Mouse (Mus musculus): ENCODE measurements around the gene Utp20. TPM values are rescaled to one million over a fixed set of nuclear protein-coding genes. Genes with fewer than 3 reads are reported as not detected.

Gene Utp20
- 13.7 and 16.0 TPM in 2 replicates for polyA plus RNA-seq (2015; fragmentation: Nextera tagmentation; extraction: Ambion mirVana)

DNA sequence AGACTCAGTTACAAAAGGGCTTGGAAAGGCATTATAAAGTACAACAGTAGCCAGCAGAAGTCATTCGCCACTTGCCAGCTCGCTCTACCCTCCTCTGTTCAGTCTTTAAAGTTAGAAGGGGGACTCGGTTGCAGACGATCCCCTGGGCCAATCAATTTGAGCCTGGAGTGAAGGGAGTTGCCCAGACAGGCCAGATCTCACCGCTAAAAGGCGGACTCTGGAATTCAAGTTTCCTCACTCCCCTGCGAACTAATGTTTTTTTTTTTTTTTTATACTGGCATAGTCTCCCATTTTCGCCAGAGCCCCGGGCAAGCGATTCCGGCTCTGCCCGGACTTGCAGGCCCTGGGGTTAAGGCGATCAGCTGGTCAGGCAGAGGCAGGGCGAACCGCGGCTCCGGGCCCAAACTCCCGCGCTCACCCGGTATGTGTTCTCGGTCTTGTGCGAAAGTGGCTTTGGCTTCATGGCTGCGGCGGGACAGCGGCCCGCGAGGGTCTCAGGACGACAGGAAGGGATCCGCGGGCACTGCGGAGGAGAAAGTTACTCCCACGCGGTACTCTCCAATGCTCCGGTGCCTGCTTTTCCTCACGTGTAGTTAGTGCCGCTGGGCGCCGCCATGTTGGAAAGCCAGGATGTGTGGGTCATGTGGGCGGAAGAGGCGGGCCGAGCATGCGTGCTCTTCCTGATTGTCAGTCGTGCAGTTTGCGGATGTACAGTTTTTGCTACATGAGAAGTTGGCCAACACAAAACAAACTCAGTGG, at the start of gene Utp20:
TSS of gene Utp20 (minus strand) at position 617 of the 759 bp plus-strand sequence.
- H3K27me3 ChIP-seq (replicated peaks): no peaks in the 10 kb centered on the region
- no peaks in the 10 kb centered on the region for H3K9me3 ChIP-seq
- H3K4me3 ChIP-seq (replicated peaks): peak within 1 kb of the TSS; percentile 96
- under 1% methylated on average over 44 of the region's 44 CpGs for WGBS
- peak; percentile 96 for ATAC-seq (ENCODE audit: insufficient read depth, low FRiP score, low read depth)
- H3K27ac ChIP-seq: peak within 1 kb of the TSS; percentile 51; the same call in 1 of the 2 replicates
- H3K4me2 ChIP-seq: peak within 1 kb of the TSS; percentile 71
- no peaks in the 10 kb centered on the region for H3K4me1 ChIP-seq
- peak within 1 kb of the TSS; percentile 66 for H3K9ac ChIP-seq
- 0 out of 2 replicates have a peak, but pooled peaks cover 2% of the 10 kb centered on the region for H3K36me3 ChIP-seq

DNA sequence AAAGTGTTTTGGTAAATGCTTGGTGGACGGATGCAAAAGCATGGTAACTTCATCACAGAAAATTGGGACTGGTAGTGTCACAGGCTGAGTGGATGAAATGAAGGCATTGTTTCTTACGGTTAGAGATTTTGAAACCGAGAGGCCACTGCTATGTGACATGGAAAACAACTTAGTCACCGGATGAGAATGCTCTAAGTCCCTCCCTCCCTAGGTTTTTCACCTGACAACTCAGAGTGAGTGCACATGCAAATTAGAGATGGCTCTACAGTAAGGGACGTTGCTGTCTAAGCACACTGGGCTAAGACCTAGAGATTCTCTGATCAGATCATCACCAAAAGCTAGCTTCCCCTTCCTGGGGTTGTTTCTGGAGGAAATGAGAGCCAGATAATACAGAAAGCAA, 48.3 kb upstream of the Utp20 start:
- ATAC-seq (ENCODE audit: insufficient read depth, low FRiP score, low read depth): no peak
- Histone ChIP-seq H3K4me2 (no peak overlapping the region), H3K27ac (no peak overlapping the region), H3K27me3 (replicated peaks) (no peaks in the 10 kb centered on the region), H3K4me1 (no peaks in the 10 kb centered on the region), H3K36me3 (no peaks in the 10 kb centered on the region), H3K9ac (no peak overlapping the region), H3K4me3 (replicated peaks) (no peak overlapping the region), H3K9me3 (no peaks in the 10 kb centered on the region)
- WGBS: 60% methylated on average over 5 of the region's 5 CpGs

- H3K27ac ChIP-seq: no peak overlapping the region
- no peak overlapping the region for H3K9ac ChIP-seq
- H3K36me3 ChIP-seq: no peaks in the 10 kb centered on the region
- no peaks in the 10 kb centered on the region for H3K27me3 ChIP-seq (replicated peaks)
- 61% methylated on average over 2 of the region's 2 CpGs for WGBS
- H3K4me1 ChIP-seq: no peaks in the 10 kb centered on the region
- no peak overlapping the region for H3K4me3 ChIP-seq (replicated peaks)
- H3K9me3 ChIP-seq: no peaks in the 10 kb centered on the region
- H3K4me2 ChIP-seq: no peak overlapping the region
- ATAC-seq (ENCODE audit: insufficient read depth, low FRiP score, low read depth): no peak
Observed at GRCm38 (mm10) chr10:88866017-88866416, 39.4 kb upstream of the Utp20 start.

- no peak for ATAC-seq (ENCODE audit: insufficient read depth, low FRiP score, low read depth)
- Histone ChIP-seq H3K4me1 (no peaks in the 10 kb centered on the region), H3K4me2 (no peak overlapping the region), H3K9me3 (no peaks in the 10 kb centered on the region), H3K4me3 (replicated peaks) (no peak overlapping the region), H3K27ac (no peak overlapping the region), H3K36me3 (no peaks in the 10 kb centered on the region), H3K27me3 (replicated peaks) (no peaks in the 10 kb centered on the region), H3K9ac (no peak overlapping the region)
- WGBS: 84% methylated on average over 5 of the region's 5 CpGs
Observed at GRCm38 (mm10) chr10:88862293-88862692, 35.7 kb upstream of the Utp20 start.

DNA sequence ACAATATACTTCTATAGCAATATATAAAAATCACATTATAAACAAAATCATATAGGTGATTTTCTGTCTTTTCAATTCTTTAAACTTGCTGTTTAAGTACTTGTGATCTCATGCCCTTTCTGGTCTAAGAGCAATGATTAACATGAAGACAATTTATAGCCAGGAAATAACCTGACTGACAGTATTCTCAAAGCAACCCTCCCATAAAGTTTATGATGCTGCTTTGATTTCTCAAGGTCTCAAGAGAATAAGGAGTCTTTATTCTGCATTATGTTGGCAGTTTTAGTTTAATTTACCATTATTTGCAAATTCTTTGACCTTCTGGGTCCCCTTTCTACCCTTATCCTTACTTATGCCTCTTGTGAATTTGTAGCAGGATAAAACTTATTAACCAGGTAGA, 34.8 kb upstream of the Utp20 start:
- Histone ChIP-seq H3K36me3 (no peaks in the 10 kb centered on the region), H3K4me3 (replicated peaks) (no peak overlapping the region), H3K27ac (no peak overlapping the region), H3K4me2 (no peak overlapping the region), H3K4me1 (no peaks in the 10 kb centered on the region), H3K9me3 (no peaks in the 10 kb centered on the region), H3K9ac (no peak overlapping the region), H3K27me3 (replicated peaks) (no peaks in the 10 kb centered on the region)
- no peak for ATAC-seq (ENCODE audit: insufficient read depth, low FRiP score, low read depth)

DNA sequence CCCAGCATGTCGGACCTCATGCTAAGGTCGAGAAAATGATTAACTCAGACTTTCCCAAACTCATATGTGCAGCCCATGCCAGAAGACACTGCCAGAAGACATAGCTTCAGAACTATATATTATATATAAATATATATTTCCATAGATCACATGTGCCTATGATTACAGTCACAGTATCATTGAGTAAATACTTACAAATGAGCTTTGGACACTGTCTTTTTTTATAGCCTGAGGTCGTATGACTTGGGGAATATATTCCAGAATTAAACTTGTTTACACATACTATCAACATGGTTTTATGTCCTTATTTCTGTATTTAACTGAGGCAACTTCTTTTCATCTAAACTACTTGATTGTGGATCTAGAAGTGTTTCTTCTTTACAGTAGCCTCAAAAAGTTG, 34.3 kb upstream of the Utp20 start:
- Histone ChIP-seq H3K9ac (no peak overlapping the region), H3K27me3 (replicated peaks) (no peaks in the 10 kb centered on the region), H3K4me2 (no peak overlapping the region), H3K4me3 (replicated peaks) (no peak overlapping the region), H3K9me3 (no peaks in the 10 kb centered on the region), H3K27ac (no peak overlapping the region), H3K36me3 (no peaks in the 10 kb centered on the region), H3K4me1 (no peaks in the 10 kb centered on the region)
- WGBS: 64% methylated on average over 3 of the region's 3 CpGs
- ATAC-seq (ENCODE audit: insufficient read depth, low FRiP score, low read depth): no peak

DNA sequence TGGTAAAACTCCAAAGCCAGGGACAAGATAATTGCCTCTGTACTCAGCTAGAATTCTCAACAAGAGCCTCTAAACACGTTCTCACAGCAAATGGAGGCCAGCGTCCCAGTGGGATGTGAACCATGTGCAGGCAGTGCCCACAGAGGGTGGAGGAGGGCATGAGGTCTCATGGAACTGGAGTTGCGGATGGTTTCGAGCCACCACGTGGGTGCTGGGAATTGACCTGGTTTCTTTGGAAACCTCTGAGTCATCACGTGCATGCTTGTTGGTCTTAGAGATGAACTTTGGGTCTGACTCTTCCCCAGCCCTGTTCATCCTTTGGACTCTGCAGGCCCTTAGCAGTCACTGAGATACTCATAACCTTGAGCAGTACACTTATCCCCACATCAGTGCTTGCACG, 26.7 kb upstream of the Utp20 start:
- Histone ChIP-seq H3K4me1 (no peaks in the 10 kb centered on the region), H3K9me3 (no peaks in the 10 kb centered on the region), H3K27me3 (replicated peaks) (no peaks in the 10 kb centered on the region), H3K27ac (no peak overlapping the region), H3K9ac (no peak overlapping the region), H3K36me3 (no peaks in the 10 kb centered on the region), H3K4me2 (no peak overlapping the region), H3K4me3 (replicated peaks) (no peak overlapping the region)
- ATAC-seq (ENCODE audit: insufficient read depth, low FRiP score, low read depth): no peak
- 83% methylated on average over 7 of the region's 7 CpGs for WGBS

DNA sequence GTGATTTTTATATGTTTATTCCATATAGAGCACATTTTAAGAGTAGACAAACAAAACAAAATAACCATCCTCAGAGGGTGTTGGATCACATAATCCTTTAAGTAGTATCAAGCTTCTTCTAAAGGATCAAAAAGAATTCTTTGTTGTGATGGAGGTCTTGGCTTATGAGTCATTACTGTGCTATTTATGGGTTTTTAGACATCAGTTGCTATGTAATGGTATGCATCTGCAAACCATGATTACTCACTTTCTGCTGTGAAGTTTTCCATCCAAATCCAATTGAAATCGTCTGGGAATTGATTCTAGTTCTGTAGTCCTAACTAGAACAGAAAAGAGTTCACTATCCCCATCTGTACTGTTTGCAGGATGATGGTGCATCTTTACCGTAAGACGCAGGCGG, 23.4 kb upstream of the Utp20 start:
- H3K36me3 ChIP-seq: no peaks in the 10 kb centered on the region
- H3K27me3 ChIP-seq (replicated peaks): no peaks in the 10 kb centered on the region
- 82% methylated on average over 4 of the region's 4 CpGs for WGBS
- H3K9me3 ChIP-seq: no peaks in the 10 kb centered on the region
- ATAC-seq (ENCODE audit: insufficient read depth, low FRiP score, low read depth): no peak
- no peak overlapping the region for H3K4me2 ChIP-seq
- no peaks in the 10 kb centered on the region for H3K4me1 ChIP-seq
- no peak overlapping the region for H3K4me3 ChIP-seq (replicated peaks)
- H3K9ac ChIP-seq: no peak overlapping the region
- no peak overlapping the region for H3K27ac ChIP-seq

GRCm38 (mm10) chr10:88848876-88849476, 22.4 kb upstream of the Utp20 start:
- Histone ChIP-seq H3K36me3 (no peaks in the 10 kb centered on the region), H3K27me3 (replicated peaks) (no peaks in the 10 kb centered on the region), H3K4me1 (no peaks in the 10 kb centered on the region), H3K4me3 (replicated peaks) (no peak overlapping the region), H3K9ac (no peak overlapping the region), H3K9me3 (no peaks in the 10 kb centered on the region), H3K27ac (no peak overlapping the region), H3K4me2 (no peak overlapping the region)
- ATAC-seq (ENCODE audit: insufficient read depth, low FRiP score, low read depth): no peak
- WGBS: 47% methylated on average over 7 of the region's 7 CpGs

GRCm38 (mm10) chr10:88834227-88834626, 7.6 kb upstream of the Utp20 start:
- WGBS: 69% methylated on average over 2 of the region's 2 CpGs
- Histone ChIP-seq H3K4me2 (no peak overlapping the region), H3K4me1 (no peaks in the 10 kb centered on the region), H3K27me3 (replicated peaks) (no peaks in the 10 kb centered on the region), H3K27ac (no peak overlapping the region), H3K9me3 (no peaks in the 10 kb centered on the region), H3K4me3 (replicated peaks) (no peak overlapping the region), H3K9ac (no peak overlapping the region), H3K36me3 (no peaks in the 10 kb centered on the region)
- ATAC-seq (ENCODE audit: insufficient read depth, low FRiP score, low read depth): no peak

DNA sequence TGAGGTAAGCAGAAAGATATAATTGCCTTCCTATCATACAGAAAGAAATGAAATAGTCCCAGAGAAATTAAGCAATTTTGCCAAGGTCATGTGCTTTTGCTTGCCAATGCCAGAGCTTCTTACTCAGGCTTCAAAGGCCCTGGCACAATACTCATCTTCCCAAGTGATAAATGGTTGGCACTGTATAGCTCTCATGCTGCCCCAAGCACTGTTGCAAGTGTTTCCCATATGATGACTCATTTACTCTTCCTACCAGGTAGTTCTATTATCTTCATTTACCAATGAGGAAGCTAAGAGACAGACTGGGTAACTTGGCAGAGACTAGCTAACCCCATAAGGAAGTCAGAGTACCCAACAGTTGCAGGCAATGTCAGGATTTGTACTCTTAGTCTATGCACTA, 1.8 kb upstream of the Utp20 start:
- H3K4me2 ChIP-seq: no peak overlapping the region
- H3K27me3 ChIP-seq (replicated peaks): no peaks in the 10 kb centered on the region
- H3K9ac ChIP-seq: no peak overlapping the region
- H3K27ac ChIP-seq: no peak overlapping the region
- no peaks in the 10 kb centered on the region for H3K4me1 ChIP-seq
- H3K36me3 ChIP-seq: no peaks in the 10 kb centered on the region
- H3K4me3 ChIP-seq (replicated peaks): no peak overlapping the region
- no peak for ATAC-seq (ENCODE audit: insufficient read depth, low FRiP score, low read depth)
- no peaks in the 10 kb centered on the region for H3K9me3 ChIP-seq

- no peak overlapping the region for H3K27ac ChIP-seq
- ATAC-seq (ENCODE audit: insufficient read depth, low FRiP score, low read depth): no peak
- H3K4me3 ChIP-seq (replicated peaks): peak overlapping the region; percentile 96; the same call in 1 of the 2 replicates
- H3K9ac ChIP-seq: no peak overlapping the region
- H3K4me2 ChIP-seq: peak overlapping the region; percentile 71
- no peaks in the 10 kb centered on the region for H3K27me3 ChIP-seq (replicated peaks)
- H3K9me3 ChIP-seq: no peaks in the 10 kb centered on the region
- no peaks in the 10 kb centered on the region for H3K36me3 ChIP-seq
- 85% methylated on average over 4 of the region's 4 CpGs for WGBS
- no peaks in the 10 kb centered on the region for H3K4me1 ChIP-seq
Observed at GRCm38 (mm10) chr10:88827596-88827995, 992 bp upstream of the Utp20 start.

Data from stomach, embryonic 15.5 days (tissue).